Mouse (Mus musculus) lung, postnatal 0 days (tissue): ENCODE results near the gene Izumo1r. TPM values are rescaled to one million over a fixed set of nuclear protein-coding genes. Genes with fewer than 3 reads are reported as not detected.

ENCODE experiments used
- ATAC-seq: fragments of 200-750 bp; cut with Nextera tagmentation; 2 replicates; pipeline ENCODE4 v1.8.0; 2017; ENCODE audit warnings: moderate library complexity
- DNase-seq: peaks from one replicate; pipeline ENCODE4 v3.0.0-alpha.2; 2016; ENCODE audit warnings: low spot score
- H3K27ac ChIP-seq: fragments of 300-500 bp; sonication (generic); 2 replicates; pipeline ENCODE4 v1.5.1; 2014; ENCODE audit warnings: antibody characterized with exemption, mild to moderate bottlenecking, low read length, mixed read lengths
- H3K27me3 ChIP-seq: fragments of 300-500 bp; sonication (generic); replicated peaks from 2 replicates; pipeline ENCODE4 v1.6.1; 2014; ENCODE audit warnings: low read length, mixed read lengths; ENCODE audit not compliant: insufficient read depth
- H3K36me3 ChIP-seq: fragments of 300-500 bp; sonication (generic); 2 replicates; pipeline ENCODE4 v1.6.1; 2014; ENCODE audit warnings: low read length, mixed read lengths; ENCODE audit not compliant: insufficient read depth
- H3K4me1 ChIP-seq: fragments of 300-500 bp; sonication (generic); 2 replicates; pipeline ENCODE4 v1.6.1; 2014; ENCODE audit warnings: antibody characterized with exemption, low read depth, low read length, mixed read lengths; ENCODE audit not compliant: insufficient read depth
- H3K4me2 ChIP-seq: fragments of 300-500 bp; sonication (generic); replicated peaks from 2 replicates; pipeline ENCODE4 v1.6.1; 2014; ENCODE audit warnings: low read depth, mild to moderate bottlenecking, low read length, moderate library complexity, mixed read lengths
- H3K4me3 ChIP-seq: fragments of 300-500 bp; sonication (generic); 2 replicates; pipeline ENCODE4 v1.5.1; 2014; ENCODE audit warnings: low read depth, low read length
- H3K9ac ChIP-seq: fragments of 300-500 bp; sonication (generic); replicated peaks from 2 replicates; pipeline ENCODE4 v1.6.1; 2014; ENCODE audit warnings: low read depth, mild to moderate bottlenecking
- H3K9me3 ChIP-seq: fragments of 300-500 bp; sonication (generic); 2 replicates; pipeline ENCODE4 v1.6.1; 2016; ENCODE audit warnings: low read length, mixed read lengths
- CTCF ChIP-seq: IDR thresholded peaks from 2 replicates; pipeline ENCODE4 v1.5.1; 2016; ENCODE audit warnings: antibody characterized with exemption, mild to moderate bottlenecking
- EP300 ChIP-seq: IDR thresholded peaks from 2 replicates; pipeline ENCODE4 v1.6.1; 2016; ENCODE audit warnings: antibody characterized with exemption, mild to moderate bottlenecking, control low read depth
- WGBS: fragments of 180-500 bp; shearing (Covaris S2); extraction: QIAGEN DNeasy Blood & Tissue Kit; methylation state at CpG from one replicate; pipeline ENCODE4 v1.1.7; 2014; 5-methylcytosine and 5-hydroxymethylcytosine counted together
- polyA plus RNA-seq: library from polyadenylated mRNA; unstranded; fragments of >200 nt; fragmentation: Nextera tagmentation; extraction: Ambion mirVana; gene quantifications from 2 replicates; pipeline ENCODE4 v1.2.1, GENCODE M21; 2015

Izumo1r gene
- polyA plus RNA-seq, 1 experiment from 2014 or later = 0.23 TPM

GRCm38 (mm10) chr9:14866957-14867356 lies 36.8 kb downstream of the Izumo1r start:
- no peak overlapping the region for H3K4me3 ChIP-seq
- 27% methylated on average over 7 of the region's 7 CpGs for WGBS
- peak; percentile 62 for ATAC-seq

GRCm38 (mm10) chr9:14864726-14865125 lies 39.0 kb downstream of the Izumo1r start:
- Histone ChIP-seq H3K9ac (no peak overlapping the region), H3K9me3 (no peaks in the 10 kb centered on the region), H3K27me3 (peaks cover 18% of the 10 kb centered on the region), H3K36me3 (no peaks in the 10 kb centered on the region), H3K4me1 (no peaks in the 10 kb centered on the region; the same call in 1 of the 2 replicates), H3K27ac (no peak overlapping the region), H3K4me3 (no peak overlapping the region), H3K4me2 (no peak overlapping the region)
- DNase-seq (no peak), ATAC-seq (no peak)
- TF ChIP-seq CTCF = no peak
- 76% methylated on average over 9 of the region's 9 CpGs for WGBS

More at GRCm38 (mm10) chr9:14866957-14867356, 36.8 kb downstream of the Izumo1r start:
- no peaks in the 10 kb centered on the region for H3K36me3 ChIP-seq
- H3K27ac ChIP-seq = no peak overlapping the region
- H3K4me2 ChIP-seq = no peak overlapping the region
- no peaks in the 10 kb centered on the region for H3K4me1 ChIP-seq
- DNase-seq = peak; percentile 68
- TF ChIP-seq EP300 (no peak), CTCF (peak; percentile 87)
- no peak overlapping the region for H3K9ac ChIP-seq
- no peaks in the 10 kb centered on the region for H3K27me3 ChIP-seq
- H3K9me3 ChIP-seq = no peaks in the 10 kb centered on the region

- H3K27ac ChIP-seq = no peak overlapping the region
- no peak overlapping the region for H3K4me2 ChIP-seq
- H3K4me3 ChIP-seq = no peak overlapping the region
- H3K36me3 ChIP-seq = no peaks in the 10 kb centered on the region
- TF ChIP-seq CTCF (no peak), EP300 (no peak)
- no peak overlapping the region for H3K9ac ChIP-seq
- ATAC-seq = no peak
- 82% methylated on average over 3 of the region's 3 CpGs for WGBS
- no peaks in the 10 kb centered on the region for H3K9me3 ChIP-seq
- H3K27me3 ChIP-seq = peaks cover 34% of the 10 kb centered on the region
- H3K4me1 ChIP-seq = no peaks in the 10 kb centered on the region; the same call in 1 of the 2 replicates
- no peak for DNase-seq
Measured at GRCm38 (mm10) chr9:14863126-14863525, 40.6 kb downstream of the Izumo1r start.

- Histone ChIP-seq H3K27ac (no peak within 1 kb of the TSS), H3K9me3 (no peaks in the 10 kb centered on the region), H3K9ac (no peak within 1 kb of the TSS), H3K4me1 (no peaks in the 10 kb centered on the region; the same call in 1 of the 2 replicates), H3K36me3 (no peaks in the 10 kb centered on the region), H3K4me3 (peak within 1 kb of the TSS; percentile 24), H3K27me3 (peaks cover 36% of the 10 kb centered on the region), H3K4me2 (peak within 1 kb of the TSS; percentile 55)
- 2% methylated on average over 39 of the region's 47 CpGs for WGBS
- TF ChIP-seq CTCF (no peak), EP300 (no peak)
- peak; percentile 41 for DNase-seq
- peak; percentile 35 for ATAC-seq
Measured at GRCm38 (mm10) chr9:14859868-14860639, 43.7 kb downstream of the Izumo1r start, which contains the start of gene Gpr83. TSS of gene Gpr83 (plus strand) at chr9:14860210.

GRCm38 (mm10) chr9:14858782-14859181 lies 45.0 kb downstream of the Izumo1r start:
- TF ChIP-seq EP300 (no peak), CTCF (no peak)
- peaks cover 36% of the 10 kb centered on the region for H3K27me3 ChIP-seq
- H3K4me3 ChIP-seq = no peak overlapping the region
- no peaks in the 10 kb centered on the region for H3K36me3 ChIP-seq
- ATAC-seq (no peak), DNase-seq (no peak)
- no peak overlapping the region for H3K27ac ChIP-seq
- H3K4me2 ChIP-seq = no peak overlapping the region
- H3K9ac ChIP-seq = no peak overlapping the region
- H3K9me3 ChIP-seq = no peaks in the 10 kb centered on the region
- 73% methylated on average over 3 of the region's 3 CpGs for WGBS
- no peaks in the 10 kb centered on the region; the same call in 1 of the 2 replicates for H3K4me1 ChIP-seq

GRCm38 (mm10) chr9:14858170-14858706 lies 45.5 kb downstream of the Izumo1r start:
- Histone ChIP-seq H3K27me3 (peaks cover 36% of the 10 kb centered on the region), H3K9ac (no peak overlapping the region), H3K4me1 (no peaks in the 10 kb centered on the region; the same call in 1 of the 2 replicates)

More at GRCm38 (mm10) chr9:14858170-14858706, 45.5 kb downstream of the Izumo1r start:
- Histone ChIP-seq H3K9me3 (no peaks in the 10 kb centered on the region), H3K4me2 (no peak overlapping the region), H3K36me3 (no peaks in the 10 kb centered on the region), H3K27ac (no peak overlapping the region), H3K4me3 (no peak overlapping the region)
- 59% methylated on average over 7 of the region's 7 CpGs for WGBS
- no peak for DNase-seq
- ATAC-seq = no peak
- TF ChIP-seq CTCF (no peak), EP300 (no peak)
